Mouse (Mus musculus) ovary, postnatal 36 days (tissue): ENCODE results near the gene Mst1.

Source experiments
- DNase-seq: peaks from one replicate; pipeline ENCODE4 v3.0.0; 2022; ENCODE audit warnings: low spot score, mixed read lengths

Mst1 gene

DNA sequence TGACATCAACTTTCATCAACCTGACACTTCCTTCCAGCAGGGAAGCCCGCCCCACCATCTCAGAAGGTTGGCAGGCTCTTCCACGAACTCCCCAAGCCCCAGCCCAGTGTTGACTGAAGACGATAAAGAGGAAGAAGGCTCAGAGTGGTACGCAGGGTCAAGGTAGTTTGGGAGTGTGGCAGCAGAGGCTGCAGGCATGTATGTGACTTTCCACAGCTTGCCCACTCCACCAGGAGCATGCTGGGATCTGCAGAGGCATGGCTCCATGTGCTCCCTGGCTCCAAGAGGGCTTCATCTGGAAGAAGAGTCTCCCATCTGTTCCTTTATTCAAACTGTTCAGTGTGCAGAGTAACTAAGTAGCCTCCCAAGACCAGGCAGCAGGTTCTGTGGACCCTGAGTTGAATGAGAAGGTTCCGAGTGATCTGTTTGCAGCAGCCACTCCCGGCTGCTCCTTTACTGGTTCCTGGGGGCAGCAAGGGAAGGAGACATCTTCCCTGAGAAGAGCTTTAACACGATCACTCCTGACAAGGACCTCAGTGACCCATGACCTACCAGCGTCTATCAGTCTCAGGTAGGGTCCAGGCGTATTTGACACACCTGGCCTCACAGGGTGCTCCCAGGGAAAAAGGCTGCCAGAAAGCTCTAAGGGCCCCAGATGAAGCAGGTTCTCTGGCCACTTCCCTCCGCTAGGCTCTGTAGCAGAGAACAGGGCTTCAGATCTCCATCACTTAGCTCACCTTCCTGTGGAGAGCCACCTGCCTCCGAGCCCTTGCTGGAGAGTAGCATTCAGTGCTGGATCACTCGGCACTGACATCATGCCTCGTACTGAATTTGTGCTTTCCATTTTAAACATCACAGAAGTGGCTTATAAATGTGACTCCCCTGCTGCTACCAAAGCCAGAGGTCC, 49.1 kb downstream of the Mst1 start:
- DNase-seq, result no peak

DNA sequence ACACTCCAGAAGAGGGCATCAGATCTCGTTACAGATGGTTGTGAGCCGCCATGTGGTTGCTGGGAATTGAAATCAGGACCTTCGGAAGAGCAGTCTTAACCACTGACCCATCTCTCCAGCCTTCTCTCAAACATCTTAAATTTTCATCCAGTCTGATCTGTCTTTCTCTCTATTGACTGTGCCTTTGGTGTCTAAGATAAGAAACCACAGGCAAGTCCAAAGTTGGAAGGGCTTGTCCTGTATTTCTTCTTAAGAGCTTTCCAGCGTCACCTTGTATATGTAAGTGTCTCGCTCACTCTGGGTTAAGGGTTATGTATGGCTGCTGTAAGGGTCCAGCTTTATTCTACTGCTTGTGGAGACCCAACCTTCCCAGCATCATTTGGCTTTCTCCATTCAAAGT, 51.3 kb downstream of the Mst1 start:
- DNase-seq, result no peak

DNA sequence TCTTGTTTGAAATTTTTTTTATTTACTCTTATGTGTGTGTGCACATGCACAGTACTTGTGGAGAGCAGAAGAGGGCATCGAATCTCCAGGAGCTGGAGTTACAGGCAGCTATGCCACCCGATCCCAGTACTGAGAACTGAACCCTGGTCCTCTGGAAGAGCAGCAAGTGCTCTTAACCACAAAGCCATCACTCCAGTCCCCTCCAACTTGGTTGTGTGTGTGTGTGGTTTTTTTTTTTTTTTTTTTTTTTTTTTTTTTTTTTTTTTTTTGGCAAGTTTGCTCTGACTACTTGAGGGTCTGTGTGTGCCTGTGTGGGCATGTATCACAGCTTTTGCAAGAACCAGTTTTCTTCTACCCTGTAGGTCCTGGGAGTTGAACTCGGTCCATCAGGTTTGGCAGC, 52.1 kb downstream of the Mst1 start:
- DNase-seq, result no peak

DNA sequence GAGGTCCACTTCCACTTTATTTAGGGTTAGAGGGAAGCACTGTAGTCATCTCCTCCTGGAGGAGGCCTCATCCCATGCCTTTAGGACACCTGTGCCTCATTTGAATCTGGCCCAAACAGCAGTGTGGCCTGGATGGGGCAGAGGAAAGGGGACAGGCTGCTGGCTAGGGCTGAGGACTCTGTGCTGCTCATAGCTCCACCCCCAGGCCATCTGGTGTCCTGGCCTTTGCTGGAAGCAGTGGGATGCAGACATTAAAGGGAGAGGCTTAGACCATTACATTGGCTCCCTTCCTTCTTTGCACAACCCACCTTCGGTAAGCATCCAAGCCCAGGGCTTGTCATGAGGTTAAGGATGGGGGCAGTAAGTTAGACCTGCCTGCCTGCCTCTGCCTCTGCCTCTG, 53.2 kb downstream of the Mst1 start:
- no peak for DNase-seq
